Mouse (Mus musculus) brain, adult 2 months (tissue): ENCODE results near the gene Gm13283.
"Not testable (repeated sequence)": the region's sequence is repeated elsewhere in the genome, so short reads cannot be mapped to it uniquely, and the experiment has no call there.

Experiments used
- DNase-seq: peaks from one replicate; pipeline ENCODE4 v3.0.0; 2011; ENCODE audit warnings: low read depth, low spot score

Gene Gm13283

DNA sequence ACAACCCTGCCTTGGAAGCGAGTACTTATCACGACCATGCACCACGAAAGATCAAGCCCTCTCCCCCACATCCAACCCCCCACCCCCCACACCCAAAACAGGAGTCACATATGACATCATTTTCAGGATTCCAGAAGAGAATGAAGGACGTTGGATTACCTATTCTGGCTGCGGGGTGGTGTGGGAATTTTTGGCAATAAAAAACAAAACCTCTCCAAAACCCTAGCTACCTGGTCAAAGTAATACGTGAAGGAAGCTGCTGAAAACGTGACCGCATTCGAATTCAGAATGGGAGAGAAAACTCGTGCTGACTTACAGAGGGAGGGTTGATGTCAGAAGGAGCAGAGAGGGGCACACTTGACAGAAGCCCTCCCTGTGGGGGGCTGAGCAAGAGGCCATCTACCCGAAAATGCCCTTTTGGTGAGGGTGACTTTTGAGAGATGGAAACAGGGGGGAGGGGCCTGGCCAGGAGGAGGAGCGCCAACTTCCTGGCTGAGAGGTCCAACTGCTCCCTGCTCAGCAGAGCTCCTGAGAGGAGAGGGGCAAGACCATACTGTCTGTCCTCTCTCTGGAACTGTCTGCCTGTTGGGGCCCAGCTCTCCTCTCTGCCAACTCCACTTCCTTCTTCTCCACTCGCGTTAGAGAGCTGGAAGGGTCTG, at the start of gene Gm13283:
Gene Gm13283 (plus strand): TSS at position 510 of the 659 bp plus-strand sequence.
- DNase-seq = not testable (repeated sequence)

GRCm38 (mm10) chr4:88714281-88714680, 45.6 kb upstream of the Gm13283 start:
- DNase-seq = peak; percentile 18

DNA sequence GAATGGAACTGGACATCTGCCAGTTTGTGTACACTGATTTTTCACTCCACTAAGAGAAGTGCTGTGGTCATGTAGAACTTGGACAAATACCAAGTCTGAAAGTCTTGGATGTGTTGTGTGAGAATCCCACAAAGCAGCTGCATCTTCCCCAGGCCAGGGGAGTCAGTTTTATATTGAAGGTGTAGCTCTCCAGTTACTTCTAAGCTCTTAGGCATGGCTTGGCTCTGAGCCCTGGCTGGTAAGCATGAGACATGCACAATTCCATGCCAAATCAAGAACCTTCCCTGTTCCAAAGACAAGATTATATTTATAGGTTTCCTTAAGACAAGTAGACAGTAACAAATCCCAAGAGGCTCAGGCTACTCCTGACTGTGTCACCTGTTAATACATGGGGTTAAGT, 44.9 kb upstream of the Gm13283 start:
- peak; percentile 48 for DNase-seq

DNA sequence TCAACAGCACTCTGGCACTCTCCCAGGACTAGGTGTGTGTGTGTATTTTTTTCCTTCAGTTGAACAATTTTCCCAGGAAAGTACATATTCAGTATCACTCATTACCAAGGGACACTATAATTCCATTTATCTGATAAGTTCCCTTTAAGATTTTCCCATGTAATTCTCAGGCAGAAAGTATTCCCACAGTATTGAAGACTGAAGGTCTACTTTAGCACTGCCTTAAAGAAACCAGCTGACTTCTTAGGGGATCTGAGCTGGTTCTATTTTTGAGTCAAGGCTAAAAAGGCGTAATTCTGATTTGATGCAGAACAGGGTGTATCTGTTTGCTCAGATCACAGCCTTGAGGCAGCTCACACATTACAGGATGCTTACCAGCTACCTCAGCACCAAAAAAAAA, 41.2 kb upstream of the Gm13283 start:
- DNase-seq = peak; percentile 13

DNA sequence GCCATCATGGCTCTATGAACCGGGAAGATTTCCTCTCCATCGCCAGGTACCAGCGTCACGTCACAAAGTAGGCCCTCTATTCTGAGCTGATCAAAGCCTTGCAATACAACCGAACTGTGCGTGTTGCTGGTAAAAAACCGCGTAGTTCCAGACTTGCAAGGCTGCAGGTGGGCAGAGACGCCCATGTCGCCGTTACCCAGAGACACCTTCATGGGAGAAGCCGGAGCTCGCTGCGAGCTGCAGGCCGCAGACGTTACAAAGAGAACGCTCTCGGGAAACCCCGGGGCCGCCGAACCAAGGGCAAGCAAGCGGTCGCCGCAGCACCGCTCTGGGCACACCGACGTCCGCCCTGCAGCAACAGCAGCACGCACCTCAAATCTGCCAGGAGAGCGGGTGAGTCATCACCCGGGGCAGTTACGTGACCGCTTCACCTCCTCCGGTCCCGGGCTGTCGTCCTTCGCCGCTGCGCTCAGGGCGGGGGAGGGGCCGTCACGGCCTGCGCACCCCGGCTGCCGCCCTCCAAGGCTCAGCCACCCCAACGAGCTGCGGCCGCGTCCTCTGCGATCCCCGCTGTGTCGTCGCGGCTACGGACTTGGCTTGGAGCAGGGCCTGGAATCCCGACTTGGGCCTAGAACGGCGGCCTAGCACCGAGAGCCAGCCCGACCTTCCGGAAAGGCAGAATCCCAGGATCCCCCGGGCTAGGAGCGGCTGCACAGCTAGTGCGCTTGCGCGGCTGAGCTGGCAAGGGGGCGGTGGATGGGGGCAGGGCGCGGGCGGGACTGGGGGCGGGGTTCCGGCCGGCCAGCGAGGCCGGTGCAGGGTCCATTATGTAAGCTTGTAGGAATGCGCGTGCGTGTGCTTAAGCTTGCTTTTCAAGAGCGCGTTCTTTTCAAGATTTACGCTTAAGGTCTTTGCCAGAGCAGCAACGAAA, 37.9 kb upstream of the Gm13283 start, which contains the start of the genes Gm26566 and Klhl9:
Gene Gm26566 (plus strand): TSS at position 15 of the 931 bp plus-strand sequence.
Gene Klhl9 (minus strand): TSS at position 675 of the 931 bp plus-strand sequence.
- DNase-seq = peak; percentile 98

DNA sequence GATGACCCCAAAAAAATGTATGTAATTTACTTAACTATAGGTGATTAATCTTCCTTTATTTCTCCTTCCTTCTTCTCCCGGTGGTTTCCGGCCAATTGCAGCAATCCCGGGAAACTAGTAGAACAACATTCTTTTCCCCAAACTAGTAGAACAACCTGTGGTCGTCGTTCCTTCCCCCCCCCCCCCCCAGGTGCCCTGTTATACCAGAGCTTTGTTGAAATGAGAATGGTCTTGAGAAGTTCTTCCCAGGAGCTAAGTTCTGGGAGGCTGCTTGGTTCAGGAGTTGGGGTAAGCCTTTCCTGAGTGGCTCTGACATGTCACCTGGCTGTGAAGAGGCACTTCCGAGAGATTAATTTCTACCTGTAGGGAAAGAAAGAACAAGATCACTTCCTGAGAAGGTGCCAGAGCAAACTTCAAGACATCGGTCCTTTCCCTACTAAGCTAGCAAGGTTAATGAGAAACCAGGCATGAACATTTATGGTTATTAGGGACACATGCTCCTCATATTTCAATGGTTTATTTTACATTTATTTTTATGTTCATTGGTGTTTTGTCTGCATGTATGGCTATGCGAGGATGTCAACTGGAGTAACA, 36.3 kb upstream of the Gm13283 start:
- DNase-seq = no peak

DNA sequence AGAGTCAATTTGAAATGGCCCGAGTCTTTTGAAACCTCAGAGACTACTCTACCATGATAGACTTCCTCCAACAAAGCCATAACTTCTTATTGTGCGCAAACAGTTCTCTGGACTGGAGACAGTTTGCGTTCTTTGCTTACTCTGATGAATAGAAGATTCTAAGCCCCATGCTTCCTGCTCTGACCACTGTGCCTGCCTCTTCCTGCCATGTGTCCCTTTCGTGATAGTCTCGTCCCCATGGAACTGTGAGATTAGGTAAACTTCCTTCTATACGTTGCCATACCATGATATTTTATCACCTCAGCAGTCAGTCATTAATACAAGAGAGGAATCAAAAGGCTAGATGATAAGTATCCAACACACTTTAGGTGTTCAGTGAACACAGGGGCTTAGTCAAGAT, 33.2 kb upstream of the Gm13283 start:
- DNase-seq = no peak

DNA sequence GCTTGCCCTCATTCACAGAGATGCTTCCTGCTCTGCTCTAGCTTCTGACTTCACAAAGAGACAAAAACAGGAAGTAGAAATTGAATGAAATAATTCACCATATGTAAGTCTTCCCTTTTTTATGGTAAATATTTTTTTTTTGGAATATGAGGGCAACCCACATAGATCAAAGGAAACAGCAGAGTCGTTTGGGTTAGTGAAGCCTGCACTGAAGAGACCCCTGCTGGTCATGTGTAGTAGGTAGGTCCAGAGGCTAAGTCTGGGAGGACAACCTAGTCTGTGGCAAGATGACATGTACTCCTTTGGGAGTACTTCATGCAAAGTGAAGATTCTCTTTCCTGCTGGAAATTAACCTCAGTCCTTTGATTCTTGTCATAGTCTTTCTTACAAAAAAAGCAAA, 32.6 kb upstream of the Gm13283 start:
- DNase-seq = peak; percentile 35

DNA sequence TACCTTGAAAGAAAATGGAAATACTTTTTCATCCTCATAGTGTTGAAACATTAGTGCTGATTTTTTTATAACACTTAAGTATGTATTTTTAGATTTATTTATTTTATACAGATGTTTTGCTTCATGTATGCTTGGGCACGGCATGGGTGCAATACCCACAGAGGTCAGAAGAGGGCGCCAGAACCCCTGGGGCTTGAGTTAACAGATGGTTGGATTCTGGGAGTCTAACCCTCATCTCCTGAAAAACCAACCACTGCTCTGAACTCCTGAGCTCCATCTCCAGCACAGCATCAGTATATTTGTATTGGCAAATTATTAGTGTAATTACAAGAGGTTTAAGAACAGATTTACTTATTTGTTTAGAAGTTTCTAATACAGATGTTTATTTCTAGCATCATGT, 21.4 kb upstream of the Gm13283 start:
- DNase-seq = peak; percentile 73

- no peak for DNase-seq
Measured at GRCm38 (mm10) chr4:88739036-88739435, 20.9 kb upstream of the Gm13283 start.

DNA sequence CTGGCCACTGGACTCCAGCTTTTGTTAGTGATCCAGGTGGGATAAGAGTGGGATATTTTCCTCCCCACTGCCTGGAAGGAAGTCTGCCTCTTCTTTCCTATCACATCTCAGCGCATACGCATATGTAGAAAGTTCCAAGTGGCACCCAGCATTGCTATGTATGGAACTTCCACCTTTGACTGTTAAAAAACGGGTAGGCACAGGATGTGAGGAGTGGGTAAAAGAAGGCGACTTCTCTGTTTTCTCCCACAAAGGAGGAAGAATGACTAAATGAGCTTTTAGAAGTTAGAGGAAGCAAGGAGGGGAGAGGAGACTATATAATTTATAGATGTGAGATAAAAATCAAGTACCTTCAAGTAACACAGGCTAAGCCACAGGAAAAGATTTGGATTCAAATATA, 18.5 kb upstream of the Gm13283 start:
- DNase-seq = no peak

DNA sequence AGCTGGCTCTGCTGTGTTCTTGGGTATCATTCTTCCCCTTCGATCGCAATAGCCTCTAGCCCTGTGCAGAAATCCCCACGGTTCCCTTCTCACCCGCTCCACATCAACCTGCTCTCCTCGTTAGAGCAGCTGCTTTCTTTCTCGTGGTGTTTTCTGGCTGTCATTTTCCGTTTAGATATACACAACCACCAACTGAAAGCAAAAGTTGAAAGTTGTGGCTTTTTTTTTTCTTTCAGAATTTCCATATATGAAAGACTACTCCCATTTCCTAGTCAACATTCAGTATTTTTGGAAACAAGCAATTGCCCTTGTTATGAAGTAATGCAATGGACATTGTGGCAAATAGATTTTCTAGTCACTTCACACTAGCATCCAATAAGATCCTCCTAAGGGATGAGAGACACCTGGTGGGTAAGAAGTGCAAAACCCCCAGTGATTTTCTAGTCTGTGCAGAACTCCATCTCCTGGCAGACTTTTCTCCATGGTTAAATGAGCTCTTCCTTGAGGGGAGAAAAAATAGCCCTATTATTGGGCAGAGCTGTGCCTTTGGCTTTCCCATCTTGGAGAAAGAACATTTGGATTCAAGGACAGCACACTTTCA, 17.0 kb upstream of the Gm13283 start:
- no peak for DNase-seq

DNA sequence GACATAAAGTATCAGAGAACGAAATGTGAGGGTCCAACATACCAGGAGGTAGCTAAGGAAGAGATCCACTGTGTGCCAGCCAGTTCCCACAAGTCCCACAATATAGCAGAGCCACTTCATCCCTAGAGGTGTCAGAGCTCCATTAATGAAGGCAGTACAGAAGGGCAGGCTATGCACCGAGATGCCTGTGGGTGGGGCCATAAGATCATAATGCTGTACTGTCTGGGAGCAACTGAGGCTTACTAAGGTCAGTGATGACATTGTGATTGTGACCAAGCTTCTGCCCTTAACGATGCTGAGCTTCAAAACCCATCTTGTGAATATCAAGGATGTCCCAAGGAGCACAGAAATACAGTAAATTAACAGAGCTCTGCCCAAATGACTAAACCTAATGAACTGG, 15.7 kb upstream of the Gm13283 start:
- no peak for DNase-seq

DNA sequence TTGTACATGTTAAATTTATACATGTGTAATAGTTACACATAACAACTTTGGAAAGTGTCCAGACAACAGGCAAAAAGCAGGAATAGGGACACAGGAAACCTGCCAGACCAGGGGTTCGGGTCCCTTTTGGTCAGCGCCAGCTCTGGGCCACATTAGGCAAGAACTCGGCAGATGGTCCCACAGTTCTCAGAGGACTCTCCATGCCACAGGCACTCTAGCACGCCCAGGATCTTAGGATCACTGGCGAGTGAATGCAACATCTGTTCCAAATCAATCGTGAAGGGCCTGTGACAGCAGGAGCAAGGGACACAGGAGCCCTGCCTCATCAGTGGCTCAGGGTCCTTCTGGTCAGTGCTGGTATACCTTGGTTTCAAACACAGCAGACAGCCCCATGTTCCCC, 10.0 kb upstream of the Gm13283 start:
- no peak for DNase-seq

DNA sequence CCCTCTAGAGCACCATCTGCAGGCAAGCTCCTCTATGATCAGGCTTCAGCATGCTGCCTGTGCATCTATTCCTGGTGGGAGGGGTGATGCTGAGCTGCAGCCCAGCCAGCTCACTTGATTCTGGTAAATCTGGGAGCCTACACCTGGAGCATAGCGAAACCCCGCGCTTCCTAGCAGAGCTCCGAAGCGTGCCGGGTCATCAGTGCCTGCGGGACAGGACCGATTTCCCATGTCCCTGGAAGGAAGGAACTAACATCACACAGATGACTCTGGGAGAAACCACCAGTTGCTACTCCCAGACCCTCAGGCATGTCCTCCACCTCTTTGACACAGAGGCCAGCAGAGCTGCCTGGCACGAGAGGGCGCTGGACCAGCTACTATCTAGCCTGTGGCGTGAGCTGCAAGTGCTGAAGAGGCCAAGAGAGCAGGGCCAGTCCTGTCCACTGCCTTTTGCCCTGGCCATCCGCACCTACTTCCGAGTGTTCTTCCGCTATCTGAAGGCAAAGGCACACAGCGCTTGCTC, 5.0 kb upstream of the Gm13283 start, which contains the start of gene Gm13271:
Gene Gm13271 (plus strand): TSS at position 51 of the 523 bp plus-strand sequence.
- not testable (repeated sequence) for DNase-seq

DNA sequence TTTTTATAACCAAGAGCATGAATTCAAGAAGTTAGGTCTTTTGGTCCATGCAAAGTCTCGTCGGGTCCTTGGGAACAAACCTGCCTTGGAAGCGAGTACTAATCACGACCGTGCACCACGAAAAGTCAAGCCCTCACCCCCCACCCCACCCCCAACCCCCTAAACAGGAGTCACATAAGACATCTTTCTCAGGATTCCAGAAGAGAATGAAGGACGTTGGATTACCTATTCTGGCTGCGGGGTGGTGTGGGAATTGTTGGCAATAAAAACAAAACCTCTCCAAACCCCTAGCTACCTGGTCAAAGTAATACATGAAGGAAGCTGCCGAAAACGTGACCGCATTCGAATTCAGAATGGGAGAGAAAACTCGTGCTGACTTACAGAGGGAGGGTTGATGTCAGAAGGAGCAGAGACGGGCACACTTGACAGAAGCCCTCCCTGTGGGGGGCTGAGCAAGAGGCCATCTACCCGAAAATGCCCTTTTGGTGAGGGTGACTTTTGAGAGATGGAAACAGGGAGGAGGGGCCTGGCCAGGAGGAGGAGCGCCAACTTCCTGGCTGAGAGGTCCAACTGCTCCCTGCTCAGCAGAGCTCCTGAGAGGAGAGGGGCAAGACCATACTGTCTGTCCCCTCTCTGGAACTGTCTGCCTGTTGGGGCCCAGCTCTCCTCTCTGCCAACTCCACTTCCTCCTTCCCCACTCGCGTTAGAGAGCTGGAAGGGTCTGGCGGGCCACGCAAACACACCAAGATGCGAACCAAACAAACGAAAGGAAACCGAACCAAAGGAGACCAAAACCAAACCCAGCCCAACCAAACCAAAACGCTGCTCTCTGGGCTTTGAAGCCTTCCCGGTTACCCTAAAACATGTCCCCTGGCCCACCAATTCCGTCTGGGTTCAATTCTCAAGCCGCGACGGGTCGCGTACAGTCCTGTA, 3.1 kb upstream of the Gm13283 start:
- DNase-seq = not testable (repeated sequence)

- peak; percentile 90 for DNase-seq
Measured at GRCm38 (mm10) chr4:88757628-88758031, 2.3 kb upstream of the Gm13283 start.

DNA sequence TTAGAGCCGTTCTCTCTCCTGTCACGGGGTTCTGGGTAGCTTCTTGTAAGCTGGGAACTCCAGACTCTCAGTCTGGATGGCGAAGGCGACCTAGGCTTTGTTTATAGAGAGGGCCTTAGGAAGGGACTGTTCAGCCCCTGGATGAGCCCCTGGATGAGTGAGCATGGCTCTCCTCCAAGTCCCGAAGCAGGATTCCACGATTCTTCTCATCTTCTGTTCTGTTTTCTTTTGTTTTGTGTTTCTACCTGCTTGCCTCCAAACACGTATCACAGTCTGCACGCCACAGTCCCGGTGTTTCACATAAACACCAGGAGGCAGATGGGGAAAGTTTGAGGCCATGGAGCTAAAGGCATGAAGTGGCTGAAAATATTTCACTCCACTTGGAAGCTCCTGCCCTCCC, 1.2 kb upstream of the Gm13283 start:
- not testable (repeated sequence) for DNase-seq

- peak; percentile 85 for DNase-seq
Measured at GRCm38 (mm10) chr4:88760431-88760830, 512 bp downstream of the Gm13283 start.

GRCm38 (mm10) chr4:88761776-88762175, 1.9 kb downstream of the Gm13283 start:
- not testable (repeated sequence) for DNase-seq
